Mouse (Mus musculus): ENCODE data around the gene Rimbp2. TPM values are rescaled to one million over a fixed set of nuclear protein-coding genes. Genes with fewer than 3 reads are reported as not detected.

Gene Rimbp2
- polyA plus RNA-seq, 2 experiments = 0.03 to 0.30 TPM

- Histone ChIP-seq H3K36me3 (ENCODE audit: control insufficient read depth, insufficient read depth, low read length) (no peaks in the 10 kb centered on the region), H3K27me3 (ENCODE audit: control insufficient read depth, insufficient read depth, low read length) (no peaks in the 10 kb centered on the region), H3K27ac (replicated peaks; ENCODE audit: low read depth, low read length) (no peak overlapping the region), H3K4me2 (replicated peaks; ENCODE audit: low read depth, low read length, severe bottlenecking) (no peak overlapping the region), H3K9ac (ENCODE audit: low read depth, low read length, severe bottlenecking) (no peak overlapping the region), H3K4me1 (ENCODE audit: control insufficient read depth, insufficient read depth, low read length) (no peaks in the 10 kb centered on the region), H3K9me3 (ENCODE audit: control insufficient read depth, low read length) (no peaks in the 10 kb centered on the region), H3K4me3 (replicated peaks; ENCODE audit: low read length) (no peak overlapping the region)
- no peak for DNase-seq (ENCODE audit: low spot score)
- no peak for ATAC-seq (ENCODE audit: low FRiP score, low read depth)
- no peak for TF ChIP-seq POLR2A (IDR thresholded peaks at IDR 0.05; ENCODE audit: borderline replicate concordance, extremely low read depth, insufficient read depth, insufficient read length)
- WGBS = 76% methylated on average over 9 of the region's 9 CpGs
Measured at GRCm38 (mm10) chr5:128807408-128807807, 145.9 kb downstream of the Rimbp2 start.

GRCm38 (mm10) chr5:128806296-128806998 is 146.8 kb downstream of the Rimbp2 start:
- H3K9ac ChIP-seq (ENCODE audit: low read depth, low read length, severe bottlenecking) = no peak overlapping the region
- H3K27me3 ChIP-seq (ENCODE audit: control insufficient read depth, insufficient read depth, low read length) = no peaks in the 10 kb centered on the region
- H3K4me3 ChIP-seq (replicated peaks; ENCODE audit: low read length) = no peak overlapping the region
- WGBS = 82% methylated on average over 13 of the region's 13 CpGs
- ATAC-seq (ENCODE audit: low FRiP score, low read depth) (no peak), DNase-seq (ENCODE audit: low spot score) (no peak)
- TF ChIP-seq POLR2A (IDR thresholded peaks at IDR 0.05; ENCODE audit: borderline replicate concordance, extremely low read depth, insufficient read depth, insufficient read length) = no peak
- no peaks in the 10 kb centered on the region for H3K36me3 ChIP-seq (ENCODE audit: control insufficient read depth, insufficient read depth, low read length)
- H3K9me3 ChIP-seq (ENCODE audit: control insufficient read depth, low read length) = no peaks in the 10 kb centered on the region
- no peak overlapping the region for H3K4me2 ChIP-seq (replicated peaks; ENCODE audit: low read depth, low read length, severe bottlenecking)
- no peak overlapping the region for H3K27ac ChIP-seq (replicated peaks; ENCODE audit: low read depth, low read length)
- H3K4me1 ChIP-seq (ENCODE audit: control insufficient read depth, insufficient read depth, low read length) = no peaks in the 10 kb centered on the region

- Histone ChIP-seq H3K9me3 (ENCODE audit: control insufficient read depth, low read length) (no peaks in the 10 kb centered on the region), H3K27ac (replicated peaks; ENCODE audit: low read depth, low read length) (no peak overlapping the region), H3K36me3 (ENCODE audit: control insufficient read depth, insufficient read depth, low read length) (no peaks in the 10 kb centered on the region), H3K9ac (ENCODE audit: low read depth, low read length, severe bottlenecking) (no peak overlapping the region), H3K4me3 (replicated peaks; ENCODE audit: low read length) (no peak overlapping the region), H3K4me2 (replicated peaks; ENCODE audit: low read depth, low read length, severe bottlenecking) (no peak overlapping the region), H3K27me3 (ENCODE audit: control insufficient read depth, insufficient read depth, low read length) (no peaks in the 10 kb centered on the region), H3K4me1 (ENCODE audit: control insufficient read depth, insufficient read depth, low read length) (no peaks in the 10 kb centered on the region)
- DNase-seq (ENCODE audit: low spot score) (no peak), ATAC-seq (ENCODE audit: low FRiP score, low read depth) (no peak)
- TF ChIP-seq POLR2A (IDR thresholded peaks at IDR 0.05; ENCODE audit: borderline replicate concordance, extremely low read depth, insufficient read depth, insufficient read length) = no peak
- 82% methylated on average over 2 of the region's 2 CpGs for WGBS
Measured at GRCm38 (mm10) chr5:128805092-128805491, 148.2 kb downstream of the Rimbp2 start.

- TF ChIP-seq POLR2A (IDR thresholded peaks at IDR 0.05; ENCODE audit: borderline replicate concordance, extremely low read depth, insufficient read depth, insufficient read length) = no peak
- H3K4me3 ChIP-seq (replicated peaks; ENCODE audit: low read length) = no peak overlapping the region
- no peak overlapping the region for H3K27ac ChIP-seq (replicated peaks; ENCODE audit: low read depth, low read length)
- WGBS = 81% methylated on average over 4 of the region's 5 CpGs
- H3K4me2 ChIP-seq (replicated peaks; ENCODE audit: low read depth, low read length, severe bottlenecking) = no peak overlapping the region
- no peaks in the 10 kb centered on the region for H3K36me3 ChIP-seq (ENCODE audit: control insufficient read depth, insufficient read depth, low read length)
- H3K9me3 ChIP-seq (ENCODE audit: control insufficient read depth, low read length) = no peaks in the 10 kb centered on the region
- no peaks in the 10 kb centered on the region for H3K4me1 ChIP-seq (ENCODE audit: control insufficient read depth, insufficient read depth, low read length)
- DNase-seq (ENCODE audit: low spot score) = no peak
- no peak overlapping the region for H3K9ac ChIP-seq (ENCODE audit: low read depth, low read length, severe bottlenecking)
- H3K27me3 ChIP-seq (ENCODE audit: control insufficient read depth, insufficient read depth, low read length) = no peaks in the 10 kb centered on the region
- ATAC-seq (ENCODE audit: low FRiP score, low read depth) = no peak
Measured at GRCm38 (mm10) chr5:128800592-128800991, 152.7 kb downstream of the Rimbp2 start.

- Histone ChIP-seq H3K4me2 (replicated peaks; ENCODE audit: low read depth, low read length, severe bottlenecking) (no peak overlapping the region), H3K9ac (ENCODE audit: low read depth, low read length, severe bottlenecking) (no peak overlapping the region), H3K36me3 (ENCODE audit: control insufficient read depth, insufficient read depth, low read length) (no peaks in the 10 kb centered on the region), H3K4me1 (ENCODE audit: control insufficient read depth, insufficient read depth, low read length) (no peaks in the 10 kb centered on the region), H3K27ac (replicated peaks; ENCODE audit: low read depth, low read length) (no peak overlapping the region), H3K4me3 (replicated peaks; ENCODE audit: low read length) (no peak overlapping the region), H3K27me3 (ENCODE audit: control insufficient read depth, insufficient read depth, low read length) (no peaks in the 10 kb centered on the region), H3K9me3 (ENCODE audit: control insufficient read depth, low read length) (no peaks in the 10 kb centered on the region)
- WGBS = 68% methylated on average over 20 of the region's 22 CpGs
- ATAC-seq (ENCODE audit: low FRiP score, low read depth) = no peak
- no peak for DNase-seq (ENCODE audit: low spot score)
- no peak for TF ChIP-seq POLR2A (IDR thresholded peaks at IDR 0.05; ENCODE audit: borderline replicate concordance, extremely low read depth, insufficient read depth, insufficient read length)
Measured at GRCm38 (mm10) chr5:128781621-128782020, 171.7 kb downstream of the Rimbp2 start.

All from limb, embryonic 14.5 days (tissue).